Mouse (Mus musculus) spleen, postnatal 36 days (tissue): ENCODE results near the gene Nr1h4.

Source experiments
- DNase-seq, 2 experiments: peaks; one replicate each; pipeline ENCODE4 v3.0.0; 2022; ENCODE audit warnings: low spot score in 2 of 2, mixed read lengths in 1 of 2

Nr1h4 gene

GRCm38 (mm10) chr10:89521790-89522431 lies 11.5 kb downstream of the Nr1h4 start:
- no peak for DNase-seq

GRCm38 (mm10) chr10:89520381-89520780 lies 13.0 kb downstream of the Nr1h4 start:
- no peak for DNase-seq

- no peak for DNase-seq
Observed at GRCm38 (mm10) chr10:89519226-89519625, 14.2 kb downstream of the Nr1h4 start.

GRCm38 (mm10) chr10:89518365-89518764 lies 15.0 kb downstream of the Nr1h4 start:
- no peak for DNase-seq

GRCm38 (mm10) chr10:89515813-89516212 lies 17.6 kb downstream of the Nr1h4 start:
- no peak for DNase-seq

GRCm38 (mm10) chr10:89512562-89512961 lies 20.8 kb downstream of the Nr1h4 start:
- no peak for DNase-seq

- no peak for DNase-seq
Observed at GRCm38 (mm10) chr10:89510547-89510946, 22.8 kb downstream of the Nr1h4 start.

GRCm38 (mm10) chr10:89508567-89508966 lies 24.8 kb downstream of the Nr1h4 start:
- DNase-seq: no peak

- DNase-seq: no peak
Observed at GRCm38 (mm10) chr10:89506479-89506878, 26.9 kb downstream of the Nr1h4 start.

GRCm38 (mm10) chr10:89505592-89505955 lies 27.8 kb downstream of the Nr1h4 start:
- no peak for DNase-seq

GRCm38 (mm10) chr10:89504952-89505591 lies 28.3 kb downstream of the Nr1h4 start:
- DNase-seq: no peak

- no peak for DNase-seq
Observed at GRCm38 (mm10) chr10:89502986-89503560, 30.3 kb downstream of the Nr1h4 start.

GRCm38 (mm10) chr10:89501902-89502301 lies 31.5 kb downstream of the Nr1h4 start:
- no peak for DNase-seq

GRCm38 (mm10) chr10:89495537-89495936 lies 37.8 kb downstream of the Nr1h4 start:
- DNase-seq: no peak

GRCm38 (mm10) chr10:89491321-89491720 lies 42.1 kb downstream of the Nr1h4 start:
- DNase-seq: no peak

GRCm38 (mm10) chr10:89490250-89490649 lies 43.1 kb downstream of the Nr1h4 start:
- no peak for DNase-seq

- no peak for DNase-seq
Observed at GRCm38 (mm10) chr10:89489459-89489858, 43.9 kb downstream of the Nr1h4 start.

- DNase-seq: no peak
Observed at GRCm38 (mm10) chr10:89486995-89487742, 46.2 kb downstream of the Nr1h4 start.

- no peak for DNase-seq
Observed at GRCm38 (mm10) chr10:89484907-89485306, 48.5 kb downstream of the Nr1h4 start.

GRCm38 (mm10) chr10:89483812-89484602 lies 49.4 kb downstream of the Nr1h4 start:
- no peak for DNase-seq

- no peak for DNase-seq
Observed at GRCm38 (mm10) chr10:89483113-89483512, 50.3 kb downstream of the Nr1h4 start.
